Mouse (Mus musculus): ENCODE results near the gene Nedd4.
A peak's percentile ranks its signal among the peaks of the same experiment; 100 is the strongest.

The Nedd4 gene

DNA sequence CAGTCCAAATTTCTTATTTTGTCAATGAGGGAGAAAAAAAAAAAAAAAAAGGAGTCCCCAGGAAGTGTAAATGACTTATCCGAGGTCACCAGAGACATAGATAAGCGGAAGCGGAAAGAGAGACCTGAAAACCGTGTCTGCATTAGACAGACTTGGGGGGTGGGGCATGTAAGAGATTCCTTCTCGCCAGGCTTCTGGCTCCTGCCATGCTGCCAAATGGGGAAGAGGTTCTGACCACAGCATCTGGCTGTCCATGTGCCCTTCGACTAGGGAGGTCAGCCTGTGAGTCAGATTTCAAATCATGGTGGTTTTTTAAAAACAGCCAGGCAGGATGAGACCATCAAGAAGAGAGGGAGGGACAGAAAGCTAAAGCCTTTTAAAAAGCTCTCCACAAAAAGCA is 129.5 kb downstream of the Nedd4 start:
- peak; percentile 83 for DNase-seq (ENCODE audit: low spot score)

DNA sequence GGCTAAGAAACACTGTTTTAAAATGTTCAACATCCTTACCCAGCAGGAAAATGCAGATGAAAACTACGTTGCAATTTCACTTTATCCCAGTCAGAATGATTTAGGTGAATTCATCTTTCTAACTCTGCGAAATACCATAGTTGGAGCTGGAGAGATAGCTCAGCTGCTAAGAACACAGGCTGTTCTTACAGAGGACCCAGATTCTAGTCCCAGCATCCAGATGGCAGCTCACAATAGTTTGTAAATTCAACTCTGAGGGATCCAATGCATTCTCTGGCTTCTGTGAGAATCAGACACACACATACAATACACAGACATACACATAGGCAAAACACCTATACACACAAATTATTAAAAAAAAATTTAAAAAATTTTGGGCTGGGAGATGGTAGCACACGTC is 133.1 kb downstream of the Nedd4 start:
- DNase-seq (ENCODE audit: low spot score) = no peak

DNA sequence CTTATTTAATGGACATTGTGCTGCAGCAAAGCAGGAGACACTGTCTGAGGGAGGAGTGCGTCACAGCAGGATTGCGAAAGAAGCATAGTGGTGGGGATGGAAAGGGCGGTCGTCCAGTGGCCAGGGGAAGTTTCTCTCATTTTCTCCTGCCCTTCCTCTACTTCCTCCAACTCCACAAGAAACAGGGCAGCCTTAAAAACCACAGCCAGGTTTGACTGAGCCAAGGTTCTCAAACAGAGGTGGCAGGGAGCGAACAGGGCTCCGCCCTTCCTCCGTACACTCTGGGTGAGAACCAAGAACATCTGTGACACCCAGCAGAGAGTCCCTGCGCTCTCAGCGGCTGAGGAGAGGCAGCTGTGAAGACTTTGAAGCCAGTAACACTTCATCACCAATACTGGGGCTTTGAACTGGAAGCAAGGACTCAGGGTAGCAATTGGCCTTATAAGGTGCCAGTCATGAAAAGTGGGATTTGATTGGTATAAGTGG is 135.0 kb downstream of the Nedd4 start:
- no peak for DNase-seq (ENCODE audit: low spot score)

Measured in embryo, embryonic 10.5 days (tissue).